Mouse (Mus musculus) thymus, adult 2 months (tissue): Measurements from ENCODE around the gene Snrpa1.

Experiments used
- CTCF ChIP-seq: fragments of 200-500 bp; IDR thresholded peaks from 2 replicates; pipeline ENCODE4 v1.5.1; 2012; ENCODE audit warnings: mild to moderate bottlenecking, control low read depth, low read length, moderate library complexity, borderline replicate concordance; ENCODE audit not compliant: control insufficient read depth, poor library complexity, insufficient read depth; ENCODE audit errors: extremely low read depth
- POLR2A ChIP-seq: fragments of 200-500 bp; IDR thresholded peaks from 2 replicates; pipeline ENCODE4 v1.6.1; 2012; ENCODE audit warnings: mild to moderate bottlenecking, low read length, control low read depth, moderate library complexity; ENCODE audit not compliant: control insufficient read depth, poor library complexity, insufficient read depth; ENCODE audit errors: extremely low read depth

- TF ChIP-seq CTCF (no peak), POLR2A (no peak)
Measured at GRCm38 (mm10) chr7:66047975-66048374, 10.8 kb upstream of the Snrpa1 start.
